Mouse (Mus musculus): ENCODE results near the gene Agbl4.

DNA sequence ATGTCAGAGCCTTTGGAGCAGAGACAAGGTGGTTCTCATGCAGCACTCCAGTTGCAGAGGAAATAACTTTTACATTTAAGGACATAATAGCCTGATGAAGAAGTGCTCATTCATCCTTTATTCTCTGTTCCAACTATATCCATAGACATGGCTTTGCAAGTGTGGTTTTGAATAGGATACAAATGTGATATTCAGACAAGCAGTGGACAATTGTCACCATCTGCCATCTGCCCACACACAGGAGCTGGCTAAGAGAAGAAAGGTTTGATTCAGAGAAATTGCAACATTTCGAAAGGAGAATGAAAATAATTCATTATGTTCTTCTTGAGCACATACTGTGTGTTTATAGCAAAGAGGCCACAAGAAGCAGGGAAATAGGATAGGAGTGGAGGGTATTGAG, 909.1 kb downstream of the Agbl4 start:
- TF ChIP-seq ZC3H11A (IDR thresholded peaks at IDR 0.05; ENCODE audit: low read depth, low read length) (no peak), HCFC1 (IDR thresholded peaks at IDR 0.05; ENCODE audit: low read depth, low read length) (no peak), CTCF (IDR thresholded peaks at IDR 0.05 in 2 of 3, conservative IDR thresholded peaks at IDR 0.05 in 1 of 3; ENCODE audit: control insufficient read depth in 1 of 3, insufficient read depth in 1 of 3, low read depth in 2 of 3, low read length in 3 of 3, poor library complexity in 1 of 3, severe bottlenecking in 1 of 3) (no peak), POLR2A (IDR thresholded peaks at IDR 0.05; ENCODE audit: control insufficient read depth in 1 of 2, insufficient read depth in 1 of 2, low read depth in 1 of 2, low read length in 2 of 2, poor library complexity in 1 of 2) (no peak), RCOR1 (IDR thresholded peaks at IDR 0.05; ENCODE audit: low read depth, low read length) (no peak), EP300 (IDR thresholded peaks at IDR 0.05; ENCODE audit: low read depth in 1 of 2, low read length in 2 of 2) (no peak), TCF12 (IDR thresholded peaks at IDR 0.05; ENCODE audit: low read depth, low read length) (no peak), USF1 (IDR thresholded peaks at IDR 0.05; ENCODE audit: low read depth, low read length) (no peak)
